In the genomic region with DNA sequence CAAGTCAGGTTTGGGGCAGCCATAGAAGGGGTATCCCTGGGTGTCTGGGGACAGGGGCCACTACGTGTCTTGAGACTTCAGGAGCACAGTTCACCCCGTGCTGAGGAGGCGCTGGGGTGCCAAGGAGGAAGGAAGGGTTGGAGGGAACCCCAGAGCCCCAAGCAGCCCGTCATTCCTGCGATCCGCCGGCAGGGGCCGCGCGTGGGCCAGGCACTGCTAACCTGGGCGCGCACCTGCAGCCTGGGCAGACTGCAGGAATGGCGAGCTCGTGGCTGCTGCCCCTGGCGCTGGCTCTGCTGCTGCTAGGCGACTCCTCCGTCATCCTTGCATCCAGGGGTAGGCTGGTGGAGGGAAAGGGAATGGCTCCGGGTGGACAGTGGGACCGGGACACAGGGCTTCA, we compare ENCODE assay signal across 8 mouse cellular contexts. TPM values are rescaled to one million over a fixed set of nuclear protein-coding genes. Genes with fewer than 3 reads are reported as not detected.
DNase-seq lines count a peak whose midpoint lies in the region; ATAC-seq and TF ChIP-seq lines count a peak whose summit lies in the region.

Gene Gm3336 (plus strand): TSS at position 247 of the 400 bp plus-strand sequence.

- no peak within 1 kb of the TSS for H3K27ac ChIP-seq in heart, postnatal 0 days (ENCODE audit: low read depth)
- no peak within 1 kb of the TSS for H3K27ac ChIP-seq in forebrain, embryonic 10.5 days
- no peak within 1 kb of the TSS for H3K27ac ChIP-seq in kidney, adult 2 months (ENCODE audit: insufficient read depth, low read depth, low read length)
- no peak within 1 kb of the TSS for H3K27ac ChIP-seq in liver, postnatal 0 days (ENCODE audit: low read depth)
- H3K27ac ChIP-seq in neural tube, embryonic 12.5 days: no peak within 1 kb of the TSS

- 0 out of 2 replicates have a peak, but pooled peaks cover 8% of the 10 kb centered on the region for H3K27me3 ChIP-seq in heart, postnatal 0 days (ENCODE audit: control insufficient read depth, insufficient read depth, low read length)
- H3K27me3 ChIP-seq in forebrain, embryonic 10.5 days (ENCODE audit: poor library complexity, severe bottlenecking): peaks cover 22% of the 10 kb centered on the region
- H3K27me3 ChIP-seq in kidney, adult 2 months (replicated peaks; ENCODE audit: control insufficient read depth, insufficient read depth, low read length): no peaks in the 10 kb centered on the region
- no peaks in the 10 kb centered on the region for H3K27me3 ChIP-seq in liver, postnatal 0 days (ENCODE audit: insufficient read depth, low read length)
- no peaks in the 10 kb centered on the region for H3K27me3 ChIP-seq in neural tube, embryonic 12.5 days (replicated peaks)

- no peak for DNase-seq in heart, postnatal 0 days (ENCODE audit: low spot score)
- no peak for DNase-seq in heart, adult 8-10 months (ENCODE audit: low spot score)
- DNase-seq in adrenal gland, postnatal 25 days: peak; percentile 67
- peak; percentile 42 for DNase-seq in forebrain, embryonic 10.5 days (ENCODE audit: extremely low spot score, low spot score)
- peak; percentile 76 for DNase-seq in kidney, adult 2 months
- DNase-seq in liver, postnatal 0 days: peak; percentile 81
- peak; percentile 58 to 65 for DNase-seq in thymus, adult 18-20 months

- H3K9ac ChIP-seq in heart, postnatal 0 days (replicated peaks; ENCODE audit: low read depth, low read length): no peak within 1 kb of the TSS
- no peak within 1 kb of the TSS for H3K9ac ChIP-seq in liver, postnatal 0 days (replicated peaks)
- H3K9ac ChIP-seq in neural tube, embryonic 12.5 days: no peak within 1 kb of the TSS

- no peaks in the 10 kb centered on the region for H3K36me3 ChIP-seq in heart, postnatal 0 days (replicated peaks; ENCODE audit: control insufficient read depth, insufficient read depth, low read length)
- H3K36me3 ChIP-seq in forebrain, embryonic 10.5 days (replicated peaks): no peaks in the 10 kb centered on the region
- H3K36me3 ChIP-seq in kidney, adult 2 months (ENCODE audit: control insufficient read depth, insufficient read depth, low read length): no peaks in the 10 kb centered on the region
- no peaks in the 10 kb centered on the region for H3K36me3 ChIP-seq in liver, postnatal 0 days (replicated peaks; ENCODE audit: insufficient read depth, low read length)
- no peaks in the 10 kb centered on the region for H3K36me3 ChIP-seq in neural tube, embryonic 12.5 days

- H3K4me3 ChIP-seq in heart, postnatal 0 days (ENCODE audit: low read depth, low read length): no peak within 1 kb of the TSS
- peak within 1 kb of the TSS; percentile 13; the same call in 1 of the 2 replicates for H3K4me3 ChIP-seq in forebrain, embryonic 10.5 days
- H3K4me3 ChIP-seq in kidney, adult 2 months (ENCODE audit: insufficient read depth, low read depth, low read length): no peak within 1 kb of the TSS
- H3K4me3 ChIP-seq in liver, postnatal 0 days (ENCODE audit: low read depth, low read length): no peak within 1 kb of the TSS
- H3K4me3 ChIP-seq in neural tube, embryonic 12.5 days: no peak within 1 kb of the TSS

- TF ChIP-seq CTCF in heart, postnatal 0 days (IDR thresholded peaks at IDR 0.05; ENCODE audit: low read depth): peak; percentile 69
- peak; percentile 84 for TF ChIP-seq CTCF in kidney, adult 2 months (conservative IDR thresholded peaks at IDR 0.05; ENCODE audit: insufficient read depth, insufficient read length, low read depth, low read length)
- peak; percentile 97 for TF ChIP-seq CTCF in liver, postnatal 0 days (IDR thresholded peaks at IDR 0.05; ENCODE audit: low read depth)

- no peak for ATAC-seq in heart, postnatal 0 days (ENCODE audit: insufficient read depth, low read depth)
- ATAC-seq in liver, postnatal 0 days: peak; percentile 62
- 0 out of 2 replicates have a peak, but pooled peaks have one; percentile 13 for ATAC-seq in neural tube, embryonic 12.5 days (ENCODE audit: low FRiP score, low read depth)

- TF ChIP-seq EP300 in heart, postnatal 0 days (IDR thresholded peaks at IDR 0.05; ENCODE audit: low read depth): no peak
- TF ChIP-seq EP300 in liver, postnatal 0 days (IDR thresholded peaks at IDR 0.05; ENCODE audit: low read depth): no peak

- H3K4me2 ChIP-seq in heart, postnatal 0 days (ENCODE audit: low read depth, low read length): no peak within 1 kb of the TSS
- H3K4me2 ChIP-seq in liver, postnatal 0 days (ENCODE audit: low read depth, low read length): no peak within 1 kb of the TSS
- H3K4me2 ChIP-seq in neural tube, embryonic 12.5 days (replicated peaks): peak within 1 kb of the TSS; percentile 33

- no peaks in the 10 kb centered on the region for H3K4me1 ChIP-seq in heart, postnatal 0 days (ENCODE audit: control insufficient read depth, insufficient read depth)
- peaks cover 14% of the 10 kb centered on the region for H3K4me1 ChIP-seq in forebrain, embryonic 10.5 days
- H3K4me1 ChIP-seq in kidney, adult 2 months (ENCODE audit: control insufficient read depth, insufficient read depth, low read length): peaks cover 7% of the 10 kb centered on the region; the same call in 1 of the 2 replicates
- peaks cover 10% of the 10 kb centered on the region; the same call in 1 of the 2 replicates for H3K4me1 ChIP-seq in liver, postnatal 0 days (ENCODE audit: insufficient read depth)
- 0 out of 2 replicates have a peak, but pooled peaks cover 4% of the 10 kb centered on the region for H3K4me1 ChIP-seq in neural tube, embryonic 12.5 days

- TF ChIP-seq POLR2A in kidney, adult 2 months (IDR thresholded peaks at IDR 0.05; ENCODE audit: low read depth, low read length): no peak

- no peaks in the 10 kb centered on the region for H3K9me3 ChIP-seq in heart, postnatal 0 days (replicated peaks; ENCODE audit: control insufficient read depth, low read length)
- H3K9me3 ChIP-seq in forebrain, embryonic 10.5 days: no peaks in the 10 kb centered on the region
- no peaks in the 10 kb centered on the region for H3K9me3 ChIP-seq in liver, postnatal 0 days (ENCODE audit: low read length)
- H3K9me3 ChIP-seq in neural tube, embryonic 12.5 days: no peaks in the 10 kb centered on the region

- WGBS in heart, postnatal 0 days: 2% methylated on average over 16 of the region's 19 CpGs
- 3% methylated on average over 19 of the region's 19 CpGs for WGBS in forebrain, embryonic 10.5 days
- WGBS in kidney, adult 2 months: 6% methylated on average over 19 of the region's 19 CpGs
- 5% methylated on average over 19 of the region's 19 CpGs for WGBS in liver, postnatal 0 days (ENCODE audit: insufficient replicate concordance)
- WGBS in neural tube, embryonic 12.5 days: 6% methylated on average over 19 of the region's 19 CpGs

RNA-seq across cellular contexts. Expression of gene Gm3336, which starts in this region (rescaled TPM):
- not detected in 2 replicates for total RNA-seq in heart, postnatal 0 days (2014; rRNA removed; ENCODE audit: low replicate concordance)
- not detected in 2 replicates for polyA plus RNA-seq in heart, postnatal 0 days (2015; fragmentation: Nextera tagmentation; extraction: Ambion mirVana)
- not detected for total RNA-seq in heart, adult 8-10 months (2022)
- not detected in 2 replicates for total RNA-seq in adrenal gland, postnatal 25 days (2021)
- polyA plus RNA-seq in forebrain, embryonic 10.5 days (2016; fragmentation: Nextera tagmentation; extraction: Ambion mirVana): not detected in 2 replicates
- polyA plus RNA-seq in kidney, adult 2 months (2012; rRNA removed): 0.61 and 0.99 TPM in 2 replicates
- polyA plus RNA-seq in liver, postnatal 0 days (2015; fragmentation: Nextera tagmentation; extraction: Ambion mirVana): 0.22 and 0.25 TPM in 2 replicates
- not detected in 2 replicates for polyA plus RNA-seq in neural tube, embryonic 12.5 days (2016; fragmentation: Nextera tagmentation; extraction: Ambion mirVana)

Comparison
In these comparisons a context has a peak if more than half of its experiments do, and no peak if none do; other contexts are left out.
1. Peak in DNase-seq in adrenal gland, postnatal 25 days; RNA of the gene not detected or under 1 TPM.
2. Peak in DNase-seq and H3K4me3 ChIP-seq in forebrain, embryonic 10.5 days; RNA of the gene not detected or under 1 TPM.
3. Peak in DNase-seq in kidney, adult 2 months; RNA of the gene not detected or under 1 TPM.
4. Peak in DNase-seq and ATAC-seq in liver, postnatal 0 days; RNA of the gene not detected or under 1 TPM.
5. Peak in ATAC-seq and H3K4me2 ChIP-seq in neural tube, embryonic 12.5 days; RNA of the gene not detected or under 1 TPM.
6. DNase-seq: peak in thymus, adult 18-20 months (2 of 2); none in heart, postnatal 0 days (single experiment) and heart, adult 8-10 months (single experiment).
7. Peak in every context shown above with its lines, with median percentiles within 50 percentile points of each other: CTCF ChIP-seq.